Mouse (Mus musculus) lung, embryonic 15.5 days (tissue): Measurements from ENCODE around the gene Hmgb1. TPM values are rescaled to one million over a fixed set of nuclear protein-coding genes. Genes with fewer than 3 reads are reported as not detected.

Source experiments
- polyA plus RNA-seq: library from polyadenylated mRNA; unstranded; fragments of >200 nt; fragmentation: Nextera tagmentation; extraction: Ambion mirVana; gene quantifications from 2 replicates; pipeline ENCODE4 v1.2.1, GENCODE M21; 2015

Hmgb1 gene
- polyA plus RNA-seq, 1 experiment from 2014 or later, result 1,537 TPM

Other genes with a start within 250 kb of the Hmgb1 start
- gene Gm42791, start 189.3 kb downstream of the Hmgb1 start, polyA plus RNA-seq, result 3.3 and 4.0 TPM in 2 replicates
- gene Uspl1, start 139 bp downstream of the Hmgb1 start, polyA plus RNA-seq, result 37.0 and 39.0 TPM in 2 replicates
- gene Alox5ap, start 80.3 kb upstream of the Hmgb1 start, polyA plus RNA-seq, result 19.9 and 22.4 TPM in 2 replicates
- gene Medag, start 227.3 kb upstream of the Hmgb1 start, polyA plus RNA-seq, result 0.92 and 1.5 TPM in 2 replicates